Mouse (Mus musculus): ENCODE measurements around the gene Tnfrsf21. TPM values are rescaled to one million over a fixed set of nuclear protein-coding genes. Genes with fewer than 3 reads are reported as not detected.
A peak's percentile ranks its signal among the peaks of the same experiment; 100 is the strongest.

Tnfrsf21 gene
- polyA plus RNA-seq, 1 experiment from 2014 or later: 62.8 TPM

DNA sequence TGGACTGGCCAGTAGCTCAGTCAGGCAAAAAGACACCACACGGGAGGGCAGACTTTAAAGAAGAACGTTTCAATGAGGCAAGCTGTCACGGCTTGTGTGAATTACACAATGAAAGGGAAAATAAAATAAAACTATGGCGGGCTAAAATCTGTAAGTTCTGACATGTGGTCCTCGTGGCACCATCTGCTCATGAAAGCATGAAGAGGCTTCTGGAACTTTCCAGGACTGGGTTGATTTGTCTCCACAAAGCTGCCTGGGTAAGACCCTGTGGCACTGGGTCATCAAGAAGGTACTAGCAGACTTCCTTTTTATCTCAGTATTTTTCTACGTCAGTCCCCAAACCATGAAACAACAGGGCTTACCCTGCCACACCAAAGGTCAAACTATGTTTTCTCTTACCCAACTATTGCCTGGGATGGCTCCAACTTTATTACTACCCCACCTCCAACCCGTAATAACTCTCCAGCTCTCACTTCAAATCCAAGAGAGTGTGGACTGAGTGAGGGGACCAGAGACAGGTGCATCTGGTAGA is 16.8 kb upstream of the Tnfrsf21 start:
- H3K27ac ChIP-seq: no peak overlapping the region
- no peak overlapping the region for H3K9ac ChIP-seq
- H3K4me1 ChIP-seq (replicated peaks): no peaks in the 10 kb centered on the region
- H3K4me3 ChIP-seq: no peak overlapping the region
- H3K4me2 ChIP-seq: no peak overlapping the region
- ATAC-seq (ENCODE audit: low FRiP score): no peak
- no peaks in the 10 kb centered on the region for H3K27me3 ChIP-seq
- 80% methylated on average over 7 of the region's 7 CpGs for WGBS
- no peaks in the 10 kb centered on the region for H3K9me3 ChIP-seq
- H3K36me3 ChIP-seq: no peaks in the 10 kb centered on the region

DNA sequence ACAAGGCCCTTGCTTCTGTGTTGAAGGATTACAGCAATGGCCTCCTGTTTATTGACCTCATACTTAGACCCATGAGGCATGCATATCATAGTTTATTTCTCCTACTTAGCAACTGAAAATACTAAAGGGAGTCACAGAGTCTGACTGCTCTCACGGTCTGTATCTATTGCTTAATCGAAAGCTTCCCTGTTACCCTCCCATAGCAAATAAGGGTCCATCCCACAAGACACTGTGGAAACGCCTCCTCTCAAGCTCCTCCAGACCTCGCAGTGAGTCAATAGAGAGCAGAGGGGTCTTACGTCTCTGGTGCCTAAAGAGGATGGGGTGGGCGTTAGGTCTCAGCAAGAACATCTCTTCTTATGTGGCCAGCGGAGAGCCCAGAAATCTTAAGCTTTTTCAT is 15.8 kb upstream of the Tnfrsf21 start:
- no peaks in the 10 kb centered on the region for H3K36me3 ChIP-seq
- WGBS: 92% methylated on average over 7 of the region's 7 CpGs
- H3K9ac ChIP-seq: no peak overlapping the region
- H3K27me3 ChIP-seq: no peaks in the 10 kb centered on the region
- no peak overlapping the region for H3K27ac ChIP-seq
- H3K4me2 ChIP-seq: no peak overlapping the region
- H3K4me3 ChIP-seq: no peak overlapping the region
- no peaks in the 10 kb centered on the region for H3K4me1 ChIP-seq (replicated peaks)
- no peak for ATAC-seq (ENCODE audit: low FRiP score)
- H3K9me3 ChIP-seq: no peaks in the 10 kb centered on the region

DNA sequence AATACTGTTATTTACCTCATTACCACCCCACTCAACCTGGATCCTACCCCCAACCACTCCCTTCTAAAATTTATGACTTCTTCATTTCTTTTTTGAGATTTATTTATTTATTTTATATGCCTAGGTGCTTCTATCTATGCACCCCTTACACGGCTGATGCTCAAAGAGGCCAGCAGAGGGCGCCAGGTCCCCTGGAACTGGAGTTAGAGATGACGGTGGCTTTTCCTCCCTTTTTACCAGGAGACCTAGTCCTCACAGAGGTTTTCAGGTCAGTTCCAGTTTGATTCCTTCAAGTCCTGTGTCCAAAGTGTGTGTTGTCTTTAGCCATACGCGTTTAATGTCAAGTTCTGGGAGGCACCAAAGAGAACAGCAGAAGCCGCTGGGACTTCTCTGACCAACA is 3.6 kb upstream of the Tnfrsf21 start:
- 22% methylated on average over 6 of the region's 6 CpGs for WGBS

DNA sequence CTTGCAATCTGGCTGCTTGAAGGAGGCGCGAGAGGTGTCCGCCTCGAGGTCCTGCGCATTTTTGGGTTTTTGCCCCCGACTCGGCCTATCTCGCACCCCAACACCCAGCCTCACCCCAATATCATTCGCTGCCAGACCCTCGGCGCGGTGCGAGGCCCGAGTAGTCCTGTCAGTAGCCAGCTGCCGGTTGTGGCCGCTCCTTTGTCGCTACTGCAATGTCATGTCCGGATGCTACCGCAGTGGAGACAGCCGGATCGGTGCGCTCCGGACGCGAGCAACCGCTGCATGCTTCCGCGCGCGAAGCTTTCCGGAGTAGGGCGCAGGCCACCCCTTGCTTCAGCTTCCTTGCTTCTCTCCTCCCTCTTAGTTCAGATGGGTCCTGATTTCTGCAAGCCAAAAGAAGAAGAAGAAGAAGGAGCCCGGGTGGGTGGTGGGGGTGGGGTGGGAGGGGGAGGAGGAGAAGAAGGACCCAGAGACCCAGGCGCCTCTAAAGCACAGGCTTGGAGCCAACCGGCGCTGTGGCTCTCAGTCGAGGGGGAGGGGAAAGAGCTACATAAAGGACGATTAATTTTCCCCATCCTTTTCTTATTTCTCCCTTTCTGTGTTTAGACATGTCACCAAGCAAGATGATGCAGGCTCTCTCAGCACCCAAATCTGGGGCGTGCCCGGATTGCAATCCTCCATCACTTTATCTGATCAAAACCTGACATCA is 1.1 kb downstream of the Tnfrsf21 start:
- Histone ChIP-seq H3K4me2 (peak overlapping the region; percentile 63), H3K4me3 (peak overlapping the region; percentile 90), H3K9me3 (no peaks in the 10 kb centered on the region), H3K27ac (peak overlapping the region; percentile 98), H3K4me1 (replicated peaks) (peaks cover 29% of the 10 kb centered on the region), H3K36me3 (peaks cover 14% of the 10 kb centered on the region), H3K27me3 (no peaks in the 10 kb centered on the region), H3K9ac (peak overlapping the region; percentile 100)
- ATAC-seq (ENCODE audit: low FRiP score): peak; percentile 69
- WGBS: under 1% methylated on average over 38 of the region's 40 CpGs

More for the DNA sequence above, 3.6 kb upstream of the Tnfrsf21 start:
- peaks cover 4% of the 10 kb centered on the region; the same call in 1 of the 2 replicates for H3K4me1 ChIP-seq (replicated peaks)
- H3K27ac ChIP-seq: no peak overlapping the region
- H3K36me3 ChIP-seq: no peaks in the 10 kb centered on the region
- no peak overlapping the region for H3K4me2 ChIP-seq
- H3K27me3 ChIP-seq: no peaks in the 10 kb centered on the region
- H3K9ac ChIP-seq: no peak overlapping the region
- H3K4me3 ChIP-seq: no peak overlapping the region
- ATAC-seq (ENCODE audit: low FRiP score): no peak
- no peaks in the 10 kb centered on the region for H3K9me3 ChIP-seq

DNA sequence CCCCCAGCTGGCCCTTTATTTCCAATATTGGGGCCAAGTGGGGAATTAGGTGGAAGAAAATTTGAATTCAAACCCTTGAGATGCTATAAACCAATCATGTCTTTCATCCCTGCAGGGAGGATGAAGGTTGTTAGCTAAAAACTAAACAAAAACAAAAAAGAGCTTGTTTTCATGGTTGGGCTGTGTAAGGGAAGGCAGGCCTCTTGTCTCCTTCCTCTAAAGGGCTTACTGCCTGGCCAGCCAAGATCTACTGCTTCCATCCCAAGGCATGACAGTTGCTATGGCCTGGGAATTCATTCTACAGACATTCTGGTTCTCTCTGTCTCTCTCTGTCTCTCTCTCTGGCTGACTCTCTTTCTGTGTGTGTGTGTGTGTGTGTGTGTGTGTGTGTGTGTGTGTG is 1.7 kb downstream of the Tnfrsf21 start:
- Histone ChIP-seq H3K4me2 (peak overlapping the region; percentile 63), H3K27ac (peak overlapping the region; percentile 98), H3K4me1 (replicated peaks) (peaks cover 29% of the 10 kb centered on the region), H3K27me3 (no peaks in the 10 kb centered on the region), H3K4me3 (peak overlapping the region; percentile 90), H3K9ac (peak overlapping the region; percentile 100), H3K36me3 (peaks cover 14% of the 10 kb centered on the region), H3K9me3 (no peaks in the 10 kb centered on the region)
- ATAC-seq (ENCODE audit: low FRiP score): no peak

DNA sequence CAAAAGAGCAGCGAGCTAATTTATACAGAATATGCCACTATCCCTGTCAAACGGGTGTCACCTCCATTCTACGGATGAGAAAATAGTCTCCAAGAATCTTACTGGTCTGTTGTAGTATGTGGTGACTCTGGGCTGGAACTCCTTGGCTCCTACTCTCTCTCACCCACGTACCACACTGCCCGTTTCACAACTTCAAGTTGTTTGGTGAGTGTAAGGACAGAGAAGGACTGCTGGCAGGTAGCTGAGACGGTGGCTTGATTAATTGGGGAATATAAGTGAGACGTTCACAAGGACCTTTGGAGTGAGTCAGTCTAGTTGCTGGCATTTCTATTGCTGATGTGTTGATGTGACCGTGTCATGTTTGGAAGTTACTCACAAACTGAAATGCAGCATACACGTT is 3.3 kb downstream of the Tnfrsf21 start:
- H3K27ac ChIP-seq: no peak overlapping the region
- no peaks in the 10 kb centered on the region for H3K27me3 ChIP-seq
- 93% methylated on average over 9 of the region's 9 CpGs for WGBS
- no peak overlapping the region for H3K4me3 ChIP-seq
- no peak overlapping the region for H3K9ac ChIP-seq
- ATAC-seq (ENCODE audit: low FRiP score): no peak
- H3K4me1 ChIP-seq (replicated peaks): peaks cover 38% of the 10 kb centered on the region
- peaks cover 14% of the 10 kb centered on the region for H3K36me3 ChIP-seq
- peak overlapping the region; percentile 63 for H3K4me2 ChIP-seq
- H3K9me3 ChIP-seq: no peaks in the 10 kb centered on the region

DNA sequence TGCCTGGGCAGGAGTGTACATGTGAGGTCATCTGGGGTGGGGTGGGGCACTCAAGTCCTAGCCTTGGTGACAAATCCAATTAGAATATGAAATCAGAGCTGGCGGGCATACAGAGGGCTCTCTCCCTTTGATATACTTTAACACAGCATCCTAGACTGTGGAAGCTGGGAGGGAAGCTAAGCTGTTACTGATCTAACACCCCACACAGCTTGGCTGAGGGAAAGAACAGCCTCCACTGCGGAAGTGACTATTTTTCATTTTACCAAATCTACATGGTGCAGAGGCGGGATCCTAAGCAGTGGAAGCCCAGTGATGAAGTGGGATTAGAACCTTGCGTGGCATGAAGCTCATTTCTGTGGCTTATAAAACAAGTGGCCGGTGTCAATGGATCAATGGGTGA is 4.7 kb downstream of the Tnfrsf21 start:
- no peak overlapping the region for H3K9ac ChIP-seq
- no peak overlapping the region for H3K4me3 ChIP-seq
- ATAC-seq (ENCODE audit: low FRiP score): no peak
- no peaks in the 10 kb centered on the region for H3K9me3 ChIP-seq
- peaks cover 38% of the 10 kb centered on the region for H3K4me1 ChIP-seq (replicated peaks)
- H3K27me3 ChIP-seq: no peaks in the 10 kb centered on the region
- peaks cover 20% of the 10 kb centered on the region for H3K36me3 ChIP-seq
- WGBS: 97% methylated on average over 5 of the region's 5 CpGs
- no peak overlapping the region for H3K4me2 ChIP-seq
- no peak overlapping the region for H3K27ac ChIP-seq

DNA sequence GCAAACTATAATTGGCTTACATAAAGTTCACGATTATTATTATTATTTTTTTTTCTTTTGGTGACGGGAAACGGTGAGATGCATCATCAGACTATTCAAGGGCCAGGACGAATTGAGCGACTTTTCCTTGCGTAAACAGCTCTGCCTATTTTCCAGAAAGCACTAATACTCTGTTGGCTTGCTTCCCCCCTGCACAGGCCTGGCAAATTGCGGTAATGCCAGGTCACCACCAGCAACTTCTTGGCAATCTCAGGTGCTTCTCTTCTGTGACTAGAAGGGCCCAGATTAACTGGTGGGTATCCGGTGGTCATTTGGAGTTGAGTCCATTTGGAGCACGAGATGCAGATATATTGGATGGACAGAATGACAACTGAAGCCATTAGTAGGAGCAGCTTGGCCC is 5.7 kb downstream of the Tnfrsf21 start:
- ATAC-seq (ENCODE audit: low FRiP score): no peak

DNA sequence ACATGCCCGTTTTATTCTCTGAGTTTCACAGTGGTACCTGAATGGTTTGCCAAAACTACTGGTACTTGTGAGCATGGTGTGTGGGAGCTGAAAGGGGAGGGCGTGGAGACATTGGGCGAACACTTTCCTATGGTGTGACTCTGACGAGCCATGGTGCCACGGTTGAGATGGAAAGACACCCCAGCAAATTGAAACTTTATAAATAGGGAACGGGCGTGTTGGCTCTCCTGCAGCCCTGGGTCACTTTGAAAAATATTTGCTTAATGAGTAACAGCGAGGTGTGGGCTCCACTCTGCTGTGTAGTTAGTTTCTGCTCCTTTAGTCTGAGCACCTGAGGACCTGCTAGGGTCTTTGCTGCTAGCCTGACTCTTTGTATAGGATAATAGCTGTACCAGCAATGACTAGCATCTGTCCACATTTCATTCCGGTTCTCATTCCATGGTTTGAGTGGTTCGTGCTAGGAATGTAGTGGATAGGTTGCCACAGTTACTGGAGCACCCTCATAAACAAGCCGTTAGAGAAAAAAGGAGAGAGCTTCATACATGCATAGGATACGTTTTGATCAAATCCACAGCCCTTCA is 7.4 kb downstream of the Tnfrsf21 start:
- Histone ChIP-seq H3K4me1 (replicated peaks) (peaks cover 32% of the 10 kb centered on the region), H3K4me3 (no peak overlapping the region), H3K27me3 (no peaks in the 10 kb centered on the region), H3K27ac (no peak overlapping the region), H3K9me3 (no peaks in the 10 kb centered on the region), H3K9ac (no peak overlapping the region), H3K36me3 (peaks cover 24% of the 10 kb centered on the region), H3K4me2 (no peak overlapping the region)
- 92% methylated on average over 12 of the region's 12 CpGs for WGBS
- ATAC-seq (ENCODE audit: low FRiP score): no peak

More for the DNA sequence above, 5.7 kb downstream of the Tnfrsf21 start:
- Histone ChIP-seq H3K9ac (no peak overlapping the region), H3K36me3 (peaks cover 24% of the 10 kb centered on the region), H3K27ac (no peak overlapping the region), H3K4me3 (no peak overlapping the region), H3K4me2 (no peak overlapping the region), H3K4me1 (replicated peaks) (peaks cover 42% of the 10 kb centered on the region), H3K27me3 (no peaks in the 10 kb centered on the region), H3K9me3 (no peaks in the 10 kb centered on the region)
- 93% methylated on average over 9 of the region's 9 CpGs for WGBS

DNA sequence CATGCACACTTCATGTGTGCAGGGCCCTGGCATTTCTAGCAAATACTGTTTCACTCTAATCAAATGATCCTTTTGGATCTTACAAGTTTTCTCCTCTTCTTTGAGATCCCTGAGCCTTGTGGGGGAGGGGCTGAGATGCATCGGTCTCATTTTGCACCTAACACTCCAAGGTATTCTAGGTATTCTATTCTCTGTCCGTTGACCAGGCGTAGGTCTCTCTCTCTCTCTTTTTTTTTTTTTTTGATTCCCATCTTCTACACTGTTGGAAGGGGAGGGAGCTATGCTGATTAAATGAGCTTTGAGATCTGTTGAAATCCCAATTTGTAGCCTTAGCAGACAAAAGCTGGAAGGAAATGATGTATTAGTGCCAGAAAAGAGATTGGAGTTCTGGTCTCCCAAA is 8.2 kb downstream of the Tnfrsf21 start:
- no peak overlapping the region for H3K9ac ChIP-seq
- H3K9me3 ChIP-seq: no peaks in the 10 kb centered on the region
- peaks cover 24% of the 10 kb centered on the region for H3K36me3 ChIP-seq
- H3K27ac ChIP-seq: no peak overlapping the region
- no peak for ATAC-seq (ENCODE audit: low FRiP score)
- peaks cover 28% of the 10 kb centered on the region for H3K4me1 ChIP-seq (replicated peaks)
- H3K4me2 ChIP-seq: no peak overlapping the region
- H3K27me3 ChIP-seq: no peaks in the 10 kb centered on the region
- H3K4me3 ChIP-seq: no peak overlapping the region
- 85% methylated on average over 3 of the region's 3 CpGs for WGBS

DNA sequence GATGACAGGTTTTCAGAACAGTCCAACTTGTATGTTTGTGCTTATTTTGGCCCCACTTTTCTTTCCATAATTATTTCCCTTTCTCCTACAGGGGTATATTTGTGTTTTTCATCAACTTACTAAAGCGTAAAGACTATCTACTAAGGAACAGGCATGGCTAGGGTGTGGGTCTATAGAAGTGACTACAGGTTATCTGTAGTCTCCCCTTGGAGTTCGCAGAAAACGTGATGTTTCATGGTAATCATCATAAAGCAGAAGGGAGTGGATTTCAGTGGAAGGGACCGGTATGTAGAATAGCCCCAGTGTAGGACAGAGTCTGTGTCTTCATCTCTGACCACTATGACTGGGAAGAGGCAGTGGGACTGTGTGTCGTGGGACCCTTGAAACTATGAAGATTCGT is 8.7 kb downstream of the Tnfrsf21 start:
- Histone ChIP-seq H3K9me3 (no peaks in the 10 kb centered on the region), H3K4me1 (replicated peaks) (peaks cover 29% of the 10 kb centered on the region), H3K27ac (no peak overlapping the region), H3K4me3 (no peak overlapping the region), H3K9ac (no peak overlapping the region), H3K4me2 (no peak overlapping the region), H3K36me3 (peaks cover 24% of the 10 kb centered on the region), H3K27me3 (no peaks in the 10 kb centered on the region)
- ATAC-seq (ENCODE audit: low FRiP score): no peak
- WGBS: 93% methylated on average over 6 of the region's 6 CpGs

DNA sequence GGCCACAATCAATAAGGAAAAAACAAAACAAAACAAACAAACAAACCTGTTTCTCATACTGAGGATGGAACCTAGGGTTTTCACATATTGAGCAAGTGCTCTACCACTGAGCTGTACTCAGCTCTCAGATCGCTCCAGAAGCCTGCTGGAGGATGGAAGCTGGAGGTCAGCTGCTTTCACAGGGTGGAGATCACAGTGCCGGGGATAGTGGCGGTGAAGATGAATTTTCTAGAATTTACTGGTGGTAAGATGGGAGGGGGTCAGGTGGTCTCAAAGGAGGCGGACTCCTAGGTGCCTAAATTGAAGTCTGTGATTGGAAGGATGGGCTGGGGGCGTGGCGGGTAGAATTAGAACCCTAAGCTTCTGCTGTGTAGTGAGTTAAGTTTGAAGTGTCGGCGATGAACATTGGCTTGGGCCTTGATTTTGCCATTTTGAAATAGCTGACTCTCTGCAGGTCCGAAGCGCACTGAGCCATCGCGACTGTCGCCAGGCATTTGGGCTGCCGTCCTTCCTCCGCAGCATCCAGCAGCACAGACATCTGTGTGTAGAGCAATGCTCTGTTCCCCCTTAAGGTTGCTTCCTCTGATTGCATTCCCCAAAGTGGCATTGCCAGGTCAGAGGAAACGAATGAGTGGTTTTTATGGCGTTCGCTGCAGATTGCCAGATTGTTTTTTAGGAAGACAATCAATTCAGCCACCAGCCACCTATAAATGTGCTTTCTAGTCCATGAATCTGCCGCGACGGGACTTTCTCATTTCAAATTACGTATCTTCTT is 9.7 kb downstream of the Tnfrsf21 start:
- peak overlapping the region; percentile 49; the same call in 1 of the 2 replicates for H3K27ac ChIP-seq
- 84% methylated on average over 22 of the region's 22 CpGs for WGBS
- no peaks in the 10 kb centered on the region for H3K9me3 ChIP-seq
- no peak overlapping the region for H3K4me3 ChIP-seq
- no peaks in the 10 kb centered on the region for H3K27me3 ChIP-seq
- peaks cover 31% of the 10 kb centered on the region for H3K4me1 ChIP-seq (replicated peaks)
- H3K4me2 ChIP-seq: 0 out of 2 replicates have a peak overlapping the region, but pooled peaks have one; percentile 8
- peaks cover 15% of the 10 kb centered on the region; the same call in 1 of the 2 replicates for H3K36me3 ChIP-seq
- ATAC-seq (ENCODE audit: low FRiP score): 0 out of 2 replicates have a peak, but pooled peaks have one; percentile 22
- no peak overlapping the region for H3K9ac ChIP-seq

Data from hindbrain, embryonic 13.5 days (tissue).